Mouse (Mus musculus) neural tube, embryonic 15.5 days (tissue): ENCODE results near the gene Slc7a14. TPM values are rescaled to one million over a fixed set of nuclear protein-coding genes. Genes with fewer than 3 reads are reported as not detected.

ENCODE experiments used
- ATAC-seq: fragments of 200-750 bp; cut with Nextera tagmentation; 2 replicates; pipeline ENCODE4 v1.8.0; 2017; ENCODE audit warnings: mild to moderate bottlenecking, moderate TSS enrichment, moderate library complexity; ENCODE audit not compliant: low FRiP score
- H3K27ac ChIP-seq: fragments of 300-500 bp; sonication (generic); replicated peaks from 2 replicates; pipeline ENCODE4 v1.5.1; 2015; ENCODE audit warnings: mild to moderate bottlenecking, inconsistent platforms
- H3K27me3 ChIP-seq: fragments of 300-500 bp; sonication (generic); replicated peaks from 2 replicates; pipeline ENCODE4 v1.6.1; 2015; ENCODE audit warnings: inconsistent platforms
- H3K36me3 ChIP-seq: fragments of 300-500 bp; sonication (generic); 2 replicates; pipeline ENCODE4 v1.6.1; 2015; ENCODE audit warnings: inconsistent platforms
- H3K4me1 ChIP-seq: fragments of 300-500 bp; sonication (generic); 2 replicates; pipeline ENCODE4 v1.6.1; 2015; ENCODE audit warnings: inconsistent platforms
- H3K4me2 ChIP-seq: fragments of 300-500 bp; sonication (generic); 2 replicates; pipeline ENCODE4 v1.6.1; 2015; ENCODE audit warnings: inconsistent platforms, mild to moderate bottlenecking, moderate library complexity
- H3K4me3 ChIP-seq: fragments of 300-500 bp; sonication (generic); replicated peaks from 2 replicates; pipeline ENCODE4 v1.5.1; 2015; ENCODE audit warnings: mild to moderate bottlenecking, inconsistent platforms
- H3K9ac ChIP-seq: fragments of 300-500 bp; sonication (generic); replicated peaks from 2 replicates; pipeline ENCODE4 v1.6.1; 2015; ENCODE audit warnings: mild to moderate bottlenecking, inconsistent platforms
- H3K9me3 ChIP-seq: fragments of 300-500 bp; sonication (generic); replicated peaks from 2 replicates; pipeline ENCODE4 v1.6.1; 2016; ENCODE audit warnings: inconsistent platforms
- WGBS: fragments of 180-500 bp; shearing (Covaris S2); methylation state at CpG from one replicate; pipeline ENCODE4 v1.1.7; 2015; ENCODE audit warnings: mixed read lengths; 5-methylcytosine and 5-hydroxymethylcytosine counted together
- polyA plus RNA-seq: library from polyadenylated mRNA; unstranded; fragments of >200 nt; fragmentation: Nextera tagmentation; extraction: Ambion mirVana; gene quantifications from 2 replicates; pipeline ENCODE4 v1.2.1, GENCODE M21; 2015

The Slc7a14 gene
- polyA plus RNA-seq, 1 experiment from 2014 or later, result 7.2 TPM

- Histone ChIP-seq H3K4me2 (no peak overlapping the region), H3K4me3 (no peak overlapping the region), H3K9me3 (no peaks in the 10 kb centered on the region), H3K27ac (no peak overlapping the region), H3K4me1 (peaks cover 15% of the 10 kb centered on the region), H3K36me3 (peaks cover 7% of the 10 kb centered on the region; the same call in 1 of the 2 replicates), H3K9ac (no peak overlapping the region), H3K27me3 (no peaks in the 10 kb centered on the region)
- WGBS, result 74% methylated on average over 7 of the region's 7 CpGs
- no peak for ATAC-seq
Measured at GRCm38 (mm10) chr3:31259553-31260255, 50.5 kb downstream of the Slc7a14 start.

GRCm38 (mm10) chr3:31254427-31254826 lies 55.8 kb downstream of the Slc7a14 start:
- ATAC-seq, result no peak
- H3K27ac ChIP-seq, result no peak overlapping the region
- no peak overlapping the region for H3K4me2 ChIP-seq
- WGBS, result 86% methylated on average over 7 of the region's 7 CpGs
- H3K27me3 ChIP-seq, result no peaks in the 10 kb centered on the region
- H3K9ac ChIP-seq, result no peak overlapping the region
- no peaks in the 10 kb centered on the region for H3K9me3 ChIP-seq
- no peaks in the 10 kb centered on the region for H3K4me1 ChIP-seq
- peaks cover 7% of the 10 kb centered on the region; the same call in 1 of the 2 replicates for H3K36me3 ChIP-seq
- H3K4me3 ChIP-seq, result no peak overlapping the region

- Histone ChIP-seq H3K36me3 (peaks cover 7% of the 10 kb centered on the region; the same call in 1 of the 2 replicates), H3K9me3 (no peaks in the 10 kb centered on the region), H3K4me2 (no peak overlapping the region), H3K27me3 (no peaks in the 10 kb centered on the region), H3K27ac (no peak overlapping the region), H3K9ac (no peak overlapping the region), H3K4me1 (no peaks in the 10 kb centered on the region), H3K4me3 (no peak overlapping the region)
- ATAC-seq, result no peak
- 92% methylated on average over 9 of the region's 9 CpGs for WGBS
Measured at GRCm38 (mm10) chr3:31253862-31254261, 56.3 kb downstream of the Slc7a14 start.

GRCm38 (mm10) chr3:31252566-31252965 lies 57.6 kb downstream of the Slc7a14 start:
- H3K36me3 ChIP-seq, result peaks cover 5% of the 10 kb centered on the region; the same call in 1 of the 2 replicates
- no peak for ATAC-seq
- H3K9me3 ChIP-seq, result no peaks in the 10 kb centered on the region
- no peak overlapping the region for H3K27ac ChIP-seq
- 77% methylated on average over 3 of the region's 3 CpGs for WGBS
- no peaks in the 10 kb centered on the region for H3K27me3 ChIP-seq
- H3K4me1 ChIP-seq, result no peaks in the 10 kb centered on the region
- no peak overlapping the region for H3K9ac ChIP-seq
- H3K4me3 ChIP-seq, result no peak overlapping the region
- H3K4me2 ChIP-seq, result no peak overlapping the region

GRCm38 (mm10) chr3:31243478-31243877 lies 66.7 kb downstream of the Slc7a14 start:
- Histone ChIP-seq H3K4me2 (no peak overlapping the region), H3K27ac (no peak overlapping the region), H3K27me3 (no peaks in the 10 kb centered on the region), H3K9ac (no peak overlapping the region), H3K4me1 (no peaks in the 10 kb centered on the region), H3K4me3 (no peak overlapping the region), H3K36me3 (no peaks in the 10 kb centered on the region), H3K9me3 (no peaks in the 10 kb centered on the region)
- 57% methylated on average over 1 of the region's 1 CpGs for WGBS
- ATAC-seq, result no peak

GRCm38 (mm10) chr3:31240840-31241239 lies 69.3 kb downstream of the Slc7a14 start:
- H3K36me3 ChIP-seq, result peaks cover 10% of the 10 kb centered on the region
- H3K9ac ChIP-seq, result no peak overlapping the region
- ATAC-seq, result no peak
- no peaks in the 10 kb centered on the region for H3K27me3 ChIP-seq
- H3K27ac ChIP-seq, result no peak overlapping the region
- H3K4me2 ChIP-seq, result no peak overlapping the region
- no peaks in the 10 kb centered on the region for H3K4me1 ChIP-seq
- no peak overlapping the region for H3K4me3 ChIP-seq
- no peaks in the 10 kb centered on the region for H3K9me3 ChIP-seq
- WGBS, result 85% methylated on average over 8 of the region's 8 CpGs

- 87% methylated on average over 3 of the region's 3 CpGs for WGBS
- no peak for ATAC-seq
Measured at GRCm38 (mm10) chr3:31239645-31240044, 70.5 kb downstream of the Slc7a14 start.

GRCm38 (mm10) chr3:31237936-31238335 lies 72.2 kb downstream of the Slc7a14 start:
- Histone ChIP-seq H3K27me3 (no peaks in the 10 kb centered on the region), H3K4me1 (no peaks in the 10 kb centered on the region), H3K27ac (no peak overlapping the region), H3K4me2 (no peak overlapping the region), H3K9ac (no peak overlapping the region), H3K4me3 (no peak overlapping the region), H3K36me3 (peaks cover 19% of the 10 kb centered on the region), H3K9me3 (no peaks in the 10 kb centered on the region)
- no peak for ATAC-seq
- 40% methylated on average over 3 of the region's 3 CpGs for WGBS

More at GRCm38 (mm10) chr3:31239645-31240044, 70.5 kb downstream of the Slc7a14 start:
- Histone ChIP-seq H3K9me3 (no peaks in the 10 kb centered on the region), H3K36me3 (peaks cover 15% of the 10 kb centered on the region), H3K9ac (no peak overlapping the region), H3K27me3 (no peaks in the 10 kb centered on the region), H3K4me2 (no peak overlapping the region), H3K4me3 (no peak overlapping the region), H3K27ac (no peak overlapping the region), H3K4me1 (no peaks in the 10 kb centered on the region)

- WGBS, result 79% methylated on average over 3 of the region's 3 CpGs
- H3K9me3 ChIP-seq, result no peaks in the 10 kb centered on the region
Measured at GRCm38 (mm10) chr3:31236146-31236545, 74.0 kb downstream of the Slc7a14 start.

GRCm38 (mm10) chr3:31234356-31234755 lies 75.8 kb downstream of the Slc7a14 start:
- Histone ChIP-seq H3K27ac (no peak overlapping the region), H3K36me3 (peaks cover 27% of the 10 kb centered on the region), H3K9ac (no peak overlapping the region), H3K9me3 (no peaks in the 10 kb centered on the region), H3K27me3 (no peaks in the 10 kb centered on the region), H3K4me3 (no peak overlapping the region), H3K4me2 (no peak overlapping the region), H3K4me1 (no peaks in the 10 kb centered on the region)
- no peak for ATAC-seq
- 83% methylated on average over 7 of the region's 7 CpGs for WGBS

More at GRCm38 (mm10) chr3:31236146-31236545, 74.0 kb downstream of the Slc7a14 start:
- H3K4me3 ChIP-seq, result no peak overlapping the region
- no peak overlapping the region for H3K4me2 ChIP-seq
- no peak overlapping the region for H3K9ac ChIP-seq
- H3K4me1 ChIP-seq, result no peaks in the 10 kb centered on the region
- H3K27ac ChIP-seq, result no peak overlapping the region
- H3K27me3 ChIP-seq, result no peaks in the 10 kb centered on the region
- peaks cover 22% of the 10 kb centered on the region for H3K36me3 ChIP-seq
- ATAC-seq, result no peak

GRCm38 (mm10) chr3:31233746-31234312 lies 76.3 kb downstream of the Slc7a14 start:
- Histone ChIP-seq H3K36me3 (peaks cover 31% of the 10 kb centered on the region), H3K9ac (no peak overlapping the region), H3K4me3 (no peak overlapping the region), H3K27me3 (no peaks in the 10 kb centered on the region), H3K4me1 (no peaks in the 10 kb centered on the region), H3K27ac (no peak overlapping the region), H3K9me3 (no peaks in the 10 kb centered on the region), H3K4me2 (no peak overlapping the region)
- WGBS, result 93% methylated on average over 2 of the region's 2 CpGs
- ATAC-seq, result no peak

- no peak overlapping the region for H3K27ac ChIP-seq
- no peaks in the 10 kb centered on the region for H3K9me3 ChIP-seq
- H3K9ac ChIP-seq, result no peak overlapping the region
- 84% methylated on average over 5 of the region's 5 CpGs for WGBS
- H3K36me3 ChIP-seq, result peaks cover 44% of the 10 kb centered on the region
- H3K4me1 ChIP-seq, result no peaks in the 10 kb centered on the region
- no peak overlapping the region for H3K4me2 ChIP-seq
- no peak overlapping the region for H3K4me3 ChIP-seq
- no peaks in the 10 kb centered on the region for H3K27me3 ChIP-seq
- no peak for ATAC-seq
Measured at GRCm38 (mm10) chr3:31229281-31229680, 80.9 kb downstream of the Slc7a14 start.
